8 mouse cellular contexts compared by ENCODE assay signal in genomic region chr8:120425199-120425941, GRCm38 (mm10).
DNase-seq lines count a peak whose midpoint lies in the region; ATAC-seq and TF ChIP-seq lines count a peak whose summit lies in the region.

No protein-coding gene starts in this region.

- peak overlapping the region; percentile 21; the same call in 1 of the 2 replicates for H3K4me2 ChIP-seq in intestine, embryonic 14.5 days (ENCODE audit: low read length)
- no peak overlapping the region for H3K4me2 ChIP-seq in intestine, postnatal 0 days (replicated peaks; ENCODE audit: low read depth)
- no peak overlapping the region for H3K4me2 ChIP-seq in intestine, embryonic 16.5 days (ENCODE audit: low read depth, low read length)
- 0 out of 2 replicates have a peak overlapping the region, but pooled peaks have one; percentile 12 for H3K4me2 ChIP-seq in neural tube, embryonic 11.5 days (ENCODE audit: low read depth)

- H3K9ac ChIP-seq in intestine, embryonic 14.5 days (ENCODE audit: low read length): no peak overlapping the region
- H3K9ac ChIP-seq in intestine, postnatal 0 days (ENCODE audit: low read depth, low read length): no peak overlapping the region
- H3K9ac ChIP-seq in intestine, embryonic 16.5 days (ENCODE audit: low read depth, low read length): 0 out of 2 replicates have a peak overlapping the region, but pooled peaks have one; percentile 15
- H3K9ac ChIP-seq in neural tube, embryonic 11.5 days (ENCODE audit: low read length): peak overlapping the region; percentile 36; the same call in 1 of the 2 replicates

- no peak overlapping the region for H3K4me3 ChIP-seq in intestine, embryonic 14.5 days (ENCODE audit: low read depth, low read length)
- no peak overlapping the region for H3K4me3 ChIP-seq in intestine, postnatal 0 days (ENCODE audit: low read depth, low read length)
- no peak overlapping the region for H3K4me3 ChIP-seq in intestine, embryonic 16.5 days (ENCODE audit: low read length)
- H3K4me3 ChIP-seq in neural tube, embryonic 11.5 days (ENCODE audit: low read depth, low read length): no peak overlapping the region

- no peaks in the 10 kb centered on the region for H3K27me3 ChIP-seq in intestine, embryonic 14.5 days (replicated peaks; ENCODE audit: control insufficient read depth, insufficient read depth, low read length)
- H3K27me3 ChIP-seq in intestine, postnatal 0 days (replicated peaks; ENCODE audit: control insufficient read depth, insufficient read depth, low read length): no peaks in the 10 kb centered on the region
- no peaks in the 10 kb centered on the region for H3K27me3 ChIP-seq in intestine, embryonic 16.5 days (replicated peaks; ENCODE audit: control insufficient read depth, insufficient read depth, low read length)
- H3K27me3 ChIP-seq in neural tube, embryonic 11.5 days (ENCODE audit: control insufficient read depth, insufficient read depth, low read length): no peaks in the 10 kb centered on the region

- DNase-seq in intestine, embryonic 14.5 days (ENCODE audit: low spot score): no peak
- peak; percentile 61 for DNase-seq in embryo, embryonic 9.5 days (ENCODE audit: extremely low spot score)
- DNase-seq in neural tube, embryonic 11.5 days (ENCODE audit: low spot score): peak; percentile 75
- DNase-seq in spleen, postnatal 36 days (ENCODE audit: low spot score in 2 of 2): no peak
- DNase-seq in c-Kit-positive CD71-positive TER-119-positive erythroid progenitor cells, embryonic 14.5 days (ENCODE audit: low spot score): no peak
- no peak for DNase-seq in T-cell, adult 2 months (ENCODE audit: low spot score)

- H3K27ac ChIP-seq in intestine, embryonic 14.5 days (ENCODE audit: low read depth): peak overlapping the region; percentile 72
- no peak overlapping the region for H3K27ac ChIP-seq in intestine, postnatal 0 days (ENCODE audit: low read depth, low read length)
- peak overlapping the region; percentile 37 for H3K27ac ChIP-seq in intestine, embryonic 16.5 days (ENCODE audit: low read length)
- peak overlapping the region; percentile 96 for H3K27ac ChIP-seq in neural tube, embryonic 11.5 days (ENCODE audit: low read depth, low read length)

- WGBS in intestine, embryonic 14.5 days: 18% methylated on average over 8 of the region's 8 CpGs
- 48% methylated on average over 7 of the region's 8 CpGs for WGBS in intestine, postnatal 0 days
- WGBS in intestine, embryonic 16.5 days: 38% methylated on average over 8 of the region's 8 CpGs
- WGBS in neural tube, embryonic 11.5 days: 5% methylated on average over 8 of the region's 8 CpGs

- peaks cover 50% of the 10 kb centered on the region for H3K4me1 ChIP-seq in intestine, embryonic 14.5 days (replicated peaks; ENCODE audit: control insufficient read depth, insufficient read depth, low read length)
- H3K4me1 ChIP-seq in intestine, postnatal 0 days (replicated peaks; ENCODE audit: control insufficient read depth, insufficient read depth, low read length): 0 out of 2 replicates have a peak, but pooled peaks cover 2% of the 10 kb centered on the region
- peaks cover 56% of the 10 kb centered on the region for H3K4me1 ChIP-seq in intestine, embryonic 16.5 days (ENCODE audit: control insufficient read depth, insufficient read depth, low read length)
- H3K4me1 ChIP-seq in neural tube, embryonic 11.5 days (ENCODE audit: control insufficient read depth, insufficient read depth, low read length): peaks cover 73% of the 10 kb centered on the region

- TF ChIP-seq CTCF in intestine, postnatal 0 days (IDR thresholded peaks at IDR 0.05; ENCODE audit: low read depth): no peak

- no peaks in the 10 kb centered on the region for H3K36me3 ChIP-seq in intestine, embryonic 14.5 days (ENCODE audit: control insufficient read depth, insufficient read depth, low read length)
- H3K36me3 ChIP-seq in intestine, postnatal 0 days (ENCODE audit: control insufficient read depth, insufficient read depth): no peaks in the 10 kb centered on the region
- no peaks in the 10 kb centered on the region for H3K36me3 ChIP-seq in intestine, embryonic 16.5 days (ENCODE audit: control insufficient read depth, insufficient read depth, low read length)
- no peaks in the 10 kb centered on the region for H3K36me3 ChIP-seq in neural tube, embryonic 11.5 days (ENCODE audit: control insufficient read depth, insufficient read depth, low read length)

- no peaks in the 10 kb centered on the region for H3K9me3 ChIP-seq in intestine, embryonic 14.5 days (ENCODE audit: control insufficient read depth, low read length)
- no peaks in the 10 kb centered on the region for H3K9me3 ChIP-seq in intestine, postnatal 0 days (ENCODE audit: control insufficient read depth)
- H3K9me3 ChIP-seq in intestine, embryonic 16.5 days (ENCODE audit: control insufficient read depth, low read length): no peaks in the 10 kb centered on the region
- H3K9me3 ChIP-seq in neural tube, embryonic 11.5 days (ENCODE audit: control insufficient read depth, low read length): no peaks in the 10 kb centered on the region

- ATAC-seq in intestine, embryonic 14.5 days (replicated peaks; ENCODE audit: low FRiP score, low TSS enrichment, low read depth): peak; percentile 70
- ATAC-seq in intestine, postnatal 0 days: no peak
- peak; percentile 61 for ATAC-seq in intestine, embryonic 16.5 days
- peak; percentile 76 for ATAC-seq in neural tube, embryonic 11.5 days (ENCODE audit: insufficient read depth, low FRiP score, low TSS enrichment)

Comparison
In these comparisons a context has a peak if more than half of its experiments do, and no peak if none do; other contexts are left out.
1. H3K4me2 ChIP-seq: peak in intestine, embryonic 14.5 days (single experiment) and neural tube, embryonic 11.5 days (single experiment); none in intestine, postnatal 0 days (single experiment) and intestine, embryonic 16.5 days (single experiment).
2. H3K9ac ChIP-seq: peak in intestine, embryonic 16.5 days (single experiment) and neural tube, embryonic 11.5 days (single experiment); none in intestine, embryonic 14.5 days (single experiment) and intestine, postnatal 0 days (single experiment).
3. DNase-seq: peak in embryo, embryonic 9.5 days (single experiment) and neural tube, embryonic 11.5 days (single experiment); none in intestine, embryonic 14.5 days (single experiment), spleen, postnatal 36 days (0 of 2), c-Kit-positive CD71-positive TER-119-positive erythroid progenitor cells, embryonic 14.5 days (single experiment) and T-cell, adult 2 months (single experiment).